Mouse (Mus musculus) cerebellum, adult 2 months (tissue): ENCODE data around the gene Kcnc3. TPM values are rescaled to one million over a fixed set of nuclear protein-coding genes. Genes with fewer than 3 reads are reported as not detected.
A peak's percentile ranks its signal among the peaks of the same experiment; 100 is the strongest.

ENCODE experiments used
- DNase-seq, 2 experiments: peaks; one replicate each; pipeline ENCODE4 v3.0.0; 2021
- H3K27ac ChIP-seq: fragments of 200-500 bp; 2 replicates; pipeline ENCODE4 v1.5.1; 2012; ENCODE audit warnings: low read length, control low read depth, inconsistent platforms; ENCODE audit not compliant: insufficient read depth
- H3K27me3 ChIP-seq: fragments of 200-500 bp; 2 replicates; pipeline ENCODE4 v1.6.1; 2012; ENCODE audit warnings: inconsistent platforms, mild to moderate bottlenecking, low read length, moderate library complexity; ENCODE audit not compliant: control insufficient read depth, insufficient read depth
- H3K4me1 ChIP-seq: fragments of 200-500 bp; 2 replicates; pipeline ENCODE4 v1.6.1; 2011; ENCODE audit warnings: low read length; ENCODE audit not compliant: control insufficient read depth, insufficient read depth
- H3K4me3 ChIP-seq: fragments of 200-500 bp; replicated peaks from 2 replicates; pipeline ENCODE3; 2011; ENCODE audit warnings: mild to moderate bottlenecking, low read depth, low read length, control low read depth; ENCODE audit not compliant: insufficient read depth
- CTCF ChIP-seq: fragments of 200-500 bp; IDR thresholded peaks from 2 replicates; pipeline ENCODE4 v1.5.1; 2011; ENCODE audit warnings: low read depth, mild to moderate bottlenecking, control low read depth, low read length, moderate library complexity, borderline replicate concordance; ENCODE audit not compliant: insufficient read depth
- POLR2A ChIP-seq: fragments of 200-500 bp; IDR thresholded peaks from 2 replicates; pipeline ENCODE4 v1.6.1; 2011; ENCODE audit warnings: low read length, control low read depth, borderline replicate concordance; ENCODE audit not compliant: insufficient read depth
- WGBS: fragments of 180-500 bp; shearing (Covaris S2); methylation state at CpG from one replicate; pipeline ENCODE4 v1.1.7; 2018; 5-methylcytosine and 5-hydroxymethylcytosine counted together
- polyA plus RNA-seq: library from polyadenylated mRNA; depleted of rRNA; stranded (reverse); fragments of >200 nt; gene quantifications from 2 replicates; pipeline ENCODE4 v1.2.3, GENCODE M21; 2012

Kcnc3 gene
- polyA plus RNA-seq, 1 experiment, result 368 TPM

GRCm38 (mm10) chr7:44549621-44550408 lies 40.6 kb upstream of the Kcnc3 start:
- DNase-seq, result peak in 1 of 2 experiments; percentile 32
- H3K4me3 ChIP-seq, result no peak overlapping the region
- 93% methylated on average over 23 of the region's 23 CpGs for WGBS

GRCm38 (mm10) chr7:44550409-44550678 lies 40.1 kb upstream of the Kcnc3 start:
- no peak for TF ChIP-seq CTCF
- no peak for DNase-seq
- H3K4me1 ChIP-seq, result peaks cover 5% of the 10 kb centered on the region; the same call in 1 of the 2 replicates
- H3K27me3 ChIP-seq, result no peaks in the 10 kb centered on the region
- H3K4me3 ChIP-seq, result no peak overlapping the region
- 94% methylated on average over 12 of the region's 12 CpGs for WGBS
- H3K27ac ChIP-seq, result no peak overlapping the region

More at GRCm38 (mm10) chr7:44549621-44550408, 40.6 kb upstream of the Kcnc3 start:
- Histone ChIP-seq H3K27ac (no peak overlapping the region), H3K27me3 (no peaks in the 10 kb centered on the region), H3K4me1 (peaks cover 5% of the 10 kb centered on the region; the same call in 1 of the 2 replicates)
- no peak for TF ChIP-seq POLR2A
- no peak for TF ChIP-seq CTCF

GRCm38 (mm10) chr7:44551301-44551700 lies 39.2 kb upstream of the Kcnc3 start:
- H3K27me3 ChIP-seq, result no peaks in the 10 kb centered on the region
- peaks cover 5% of the 10 kb centered on the region; the same call in 1 of the 2 replicates for H3K4me1 ChIP-seq
- WGBS, result 91% methylated on average over 21 of the region's 21 CpGs
- H3K27ac ChIP-seq, result no peak overlapping the region
- no peak overlapping the region for H3K4me3 ChIP-seq
- DNase-seq, result no peak
- TF ChIP-seq CTCF, result no peak
- no peak for TF ChIP-seq POLR2A

GRCm38 (mm10) chr7:44551731-44552130 lies 38.7 kb upstream of the Kcnc3 start:
- Histone ChIP-seq H3K27me3 (no peaks in the 10 kb centered on the region), H3K27ac (no peak overlapping the region), H3K4me1 (peaks cover 5% of the 10 kb centered on the region; the same call in 1 of the 2 replicates), H3K4me3 (no peak overlapping the region)
- peak in 1 of 2 experiments; percentile 31 for DNase-seq
- 65% methylated on average over 22 of the region's 22 CpGs for WGBS
- TF ChIP-seq CTCF, result no peak
- TF ChIP-seq POLR2A, result no peak

GRCm38 (mm10) chr7:44552141-44552908 lies 38.1 kb upstream of the Kcnc3 start:
- Histone ChIP-seq H3K4me3 (no peak overlapping the region), H3K27me3 (no peaks in the 10 kb centered on the region), H3K4me1 (peaks cover 5% of the 10 kb centered on the region; the same call in 1 of the 2 replicates), H3K27ac (no peak overlapping the region)
- WGBS, result 81% methylated on average over 31 of the region's 31 CpGs
- no peak for DNase-seq
- TF ChIP-seq CTCF (no peak), POLR2A (no peak)

GRCm38 (mm10) chr7:44553196-44553764 lies 37.2 kb upstream of the Kcnc3 start:
- TF ChIP-seq POLR2A (no peak), CTCF (no peak)
- H3K27ac ChIP-seq, result peak overlapping the region; percentile 64; the same call in 1 of the 2 replicates
- no peaks in the 10 kb centered on the region for H3K4me1 ChIP-seq
- WGBS, result 1% methylated on average over 32 of the region's 32 CpGs
- H3K27me3 ChIP-seq, result no peaks in the 10 kb centered on the region
- DNase-seq, result peak; percentile 34 to 42
- peak overlapping the region; percentile 98 for H3K4me3 ChIP-seq

- no peaks in the 10 kb centered on the region for H3K27me3 ChIP-seq
- no peaks in the 10 kb centered on the region for H3K4me1 ChIP-seq
- peak; percentile 95 for DNase-seq
- under 1% methylated on average over 22 of the region's 22 CpGs for WGBS
- H3K4me3 ChIP-seq, result peak within 1 kb of the TSS; percentile 98
- H3K27ac ChIP-seq, result peak within 1 kb of the TSS; percentile 64; the same call in 1 of the 2 replicates
- TF ChIP-seq POLR2A, result peak; percentile 68; the same call in 1 of the 2 replicates
- no peak for TF ChIP-seq CTCF
These were observed 36.6 kb upstream of the Kcnc3 start, which contains the start of gene Nr1h2 for GRCm38 (mm10) chr7:44553826-44554225. Gene Nr1h2, minus strand, starts transcription at chr7:44553951.

- Histone ChIP-seq H3K4me3 (no peak overlapping the region), H3K27me3 (no peaks in the 10 kb centered on the region), H3K27ac (no peak overlapping the region), H3K4me1 (no peaks in the 10 kb centered on the region)
- WGBS, result 47% methylated on average over 2 of the region's 2 CpGs
- no peak for DNase-seq
- no peak for TF ChIP-seq POLR2A
- TF ChIP-seq CTCF, result no peak
These were observed 32.8 kb upstream of the Kcnc3 start for GRCm38 (mm10) chr7:44557629-44558028.
